Mouse (Mus musculus) testis, adult 2 months (tissue): ENCODE results near the gene Glp2r. TPM values are rescaled to one million over a fixed set of nuclear protein-coding genes. Genes with fewer than 3 reads are reported as not detected.

Experiments used
- H3K27ac ChIP-seq: fragments of 200-500 bp; 2 replicates; pipeline ENCODE4 v1.5.1; 2012; ENCODE audit warnings: low read depth, low read length; ENCODE audit not compliant: control insufficient read depth, insufficient read depth
- H3K27me3 ChIP-seq: fragments of 200-500 bp; 2 replicates; pipeline ENCODE4 v1.6.1; 2012; ENCODE audit warnings: mild to moderate bottlenecking, low read length, moderate library complexity; ENCODE audit not compliant: control insufficient read depth, insufficient read depth
- H3K36me3 ChIP-seq: fragments of 200-500 bp; 2 replicates; pipeline ENCODE4 v1.6.1; 2012; ENCODE audit warnings: mild to moderate bottlenecking, low read length; ENCODE audit not compliant: control insufficient read depth, insufficient read depth
- H3K4me1 ChIP-seq: fragments of 200-500 bp; 2 replicates; pipeline ENCODE4 v1.6.1; 2012; ENCODE audit warnings: low read length; ENCODE audit not compliant: control insufficient read depth, insufficient read depth
- H3K4me3 ChIP-seq: fragments of 200-500 bp; 2 replicates; pipeline ENCODE4 v1.5.1; 2012; ENCODE audit warnings: low read depth, mild to moderate bottlenecking, low read length, moderate library complexity, mixed read lengths; ENCODE audit not compliant: control insufficient read depth
- CTCF ChIP-seq: fragments of 200-500 bp; IDR thresholded peaks from 2 replicates; pipeline ENCODE4 v1.5.1; 2012; ENCODE audit warnings: low read depth, mild to moderate bottlenecking, inconsistent platforms, low read length, moderate library complexity; ENCODE audit not compliant: control insufficient read depth, insufficient read depth, insufficient replicate concordance
- POLR2A ChIP-seq: fragments of 200-500 bp; IDR thresholded peaks from 2 replicates; pipeline ENCODE4 v1.6.1; 2012; ENCODE audit warnings: low read depth, mild to moderate bottlenecking, inconsistent platforms, low read length, moderate library complexity; ENCODE audit not compliant: control insufficient read depth
- polyA plus RNA-seq: library from polyadenylated mRNA; depleted of rRNA; stranded (reverse); fragments of >200 nt; gene quantifications from 2 replicates; pipeline ENCODE4 v1.2.3, GENCODE M21; 2012

Glp2r gene
- polyA plus RNA-seq, 1 experiment = 0.73 TPM

DNA sequence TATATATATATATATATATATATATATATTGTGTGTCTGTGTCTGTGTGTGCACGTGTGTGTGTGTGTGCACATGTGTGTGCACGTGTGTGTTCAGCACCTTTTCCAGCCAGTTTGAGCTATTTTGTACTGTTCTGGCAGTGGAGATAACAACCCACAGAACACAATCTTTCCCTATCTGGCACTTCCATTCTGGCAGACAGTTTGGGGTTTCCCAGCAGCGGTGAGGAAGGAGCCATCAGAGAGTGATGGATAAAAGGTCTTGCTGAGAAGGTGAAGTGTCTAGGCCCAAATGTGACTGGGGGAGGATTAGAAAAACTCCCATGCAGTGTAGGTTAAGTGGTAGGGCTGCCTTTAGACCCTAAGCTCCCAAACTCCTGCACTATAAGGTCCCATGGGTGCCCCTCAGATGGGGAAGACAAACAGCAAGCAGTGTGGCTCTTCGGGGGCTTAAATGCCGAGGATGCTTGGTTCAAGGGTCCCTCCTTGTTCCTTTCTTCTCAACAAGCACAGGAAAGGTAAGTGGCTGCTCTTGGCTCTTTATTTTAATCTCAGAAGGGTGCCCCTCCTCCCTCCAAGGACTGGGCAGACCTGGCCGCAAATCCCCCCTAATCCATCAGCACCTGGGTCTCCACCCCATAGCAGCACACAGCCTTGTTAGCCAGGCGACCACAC, 76.1 kb downstream of the Glp2r start, which contains the start of gene Rcvrn:
Rcvrn (plus strand) TSS at position 624 of the 674 bp plus-strand sequence.
- Histone ChIP-seq H3K27me3 (no peaks in the 10 kb centered on the region), H3K27ac (no peak within 1 kb of the TSS), H3K4me1 (peaks cover 8% of the 10 kb centered on the region), H3K4me3 (peak within 1 kb of the TSS; percentile 7), H3K36me3 (no peaks in the 10 kb centered on the region)
- TF ChIP-seq POLR2A (no peak), CTCF (no peak)

DNA sequence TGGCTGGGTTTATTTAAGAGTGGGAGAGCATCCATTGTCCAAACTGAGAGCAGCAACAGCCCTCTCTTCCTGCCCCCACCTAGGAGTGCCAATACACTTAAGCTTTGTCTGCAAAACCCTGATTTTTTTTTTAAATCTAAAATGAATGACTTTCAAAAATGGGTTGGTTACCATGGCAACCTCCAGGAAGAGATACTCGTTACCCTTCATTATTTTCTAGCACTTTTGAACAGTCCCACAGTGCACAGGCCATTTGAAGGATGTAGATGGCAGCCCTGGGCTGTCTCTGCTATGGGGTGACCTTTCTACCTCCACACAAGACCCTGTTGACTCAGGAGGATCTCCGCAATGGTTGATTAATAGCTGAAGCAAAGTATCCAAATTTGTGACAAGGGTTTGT, 84.8 kb downstream of the Glp2r start:
- Histone ChIP-seq H3K4me3 (no peak overlapping the region), H3K27me3 (no peaks in the 10 kb centered on the region), H3K36me3 (no peaks in the 10 kb centered on the region), H3K27ac (no peak overlapping the region), H3K4me1 (peaks cover 3% of the 10 kb centered on the region)
- TF ChIP-seq CTCF (no peak), POLR2A (no peak)

DNA sequence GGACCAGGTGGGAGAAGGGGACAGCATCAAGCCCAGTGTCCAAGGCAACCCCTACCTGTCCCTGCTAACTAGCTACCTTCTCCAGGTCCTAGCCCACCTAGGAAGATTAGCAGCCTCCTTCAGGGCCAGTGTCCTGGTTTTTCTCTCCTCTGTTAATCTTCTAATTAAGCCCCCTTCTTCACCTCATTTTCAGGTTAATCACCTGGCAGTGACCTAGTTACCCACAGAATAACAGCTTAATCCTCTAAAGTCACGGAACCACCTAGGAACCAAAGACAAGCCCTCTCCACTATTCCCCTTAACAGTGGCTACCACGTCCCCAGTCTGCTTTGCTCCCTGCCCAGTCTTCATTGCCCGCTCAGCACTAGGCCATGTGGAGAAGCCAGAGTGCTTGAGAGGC, 89.1 kb downstream of the Glp2r start:
- no peaks in the 10 kb centered on the region for H3K36me3 ChIP-seq
- no peaks in the 10 kb centered on the region for H3K27me3 ChIP-seq
- no peak overlapping the region for H3K4me3 ChIP-seq
- no peak overlapping the region for H3K27ac ChIP-seq
- TF ChIP-seq CTCF = no peak
- no peak for TF ChIP-seq POLR2A
- H3K4me1 ChIP-seq = peaks cover 3% of the 10 kb centered on the region

DNA sequence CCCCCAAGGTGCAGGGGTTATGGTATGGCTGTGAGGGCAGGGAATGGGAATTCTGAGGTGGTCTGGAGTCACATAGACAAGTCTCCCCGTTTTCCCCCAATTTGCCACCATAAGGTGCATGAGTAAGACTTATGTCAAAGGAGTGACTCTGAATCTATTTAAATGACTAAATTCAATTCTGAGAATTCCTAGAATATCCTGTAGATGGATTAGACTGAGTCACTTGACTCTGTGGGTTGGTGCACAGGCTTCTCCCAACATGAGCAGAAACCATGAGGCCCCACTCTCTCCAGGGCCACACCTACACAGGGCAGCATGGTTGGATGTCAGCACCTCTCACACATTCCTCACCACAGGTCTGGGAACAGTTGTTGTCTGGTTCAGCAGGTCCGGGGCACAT, 91.0 kb downstream of the Glp2r start:
- Histone ChIP-seq H3K27ac (no peak overlapping the region), H3K36me3 (no peaks in the 10 kb centered on the region), H3K4me1 (peaks cover 3% of the 10 kb centered on the region), H3K27me3 (no peaks in the 10 kb centered on the region), H3K4me3 (no peak overlapping the region)
- TF ChIP-seq POLR2A (no peak), CTCF (no peak)

DNA sequence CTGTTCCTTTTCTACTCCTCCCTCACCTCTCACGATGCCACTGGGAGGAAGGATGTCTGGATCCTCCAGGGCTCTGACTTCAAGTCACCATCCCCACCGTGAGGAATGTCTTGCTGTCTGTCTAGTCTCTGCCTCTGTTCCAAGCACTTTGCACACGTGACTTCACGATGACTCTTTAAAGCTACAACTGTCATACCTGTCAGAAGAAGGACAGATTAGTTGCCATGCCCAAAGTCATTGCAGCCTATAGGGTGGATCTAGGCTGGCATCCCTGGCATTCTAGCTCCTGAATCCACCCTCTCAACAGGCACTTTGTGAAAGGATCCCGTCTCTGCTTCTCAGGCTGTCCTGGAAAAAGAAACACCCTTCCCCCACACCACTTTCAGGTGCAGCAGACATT, 91.7 kb downstream of the Glp2r start:
- Histone ChIP-seq H3K27ac (no peak overlapping the region), H3K36me3 (no peaks in the 10 kb centered on the region), H3K4me3 (no peak overlapping the region), H3K4me1 (peaks cover 3% of the 10 kb centered on the region), H3K27me3 (no peaks in the 10 kb centered on the region)
- TF ChIP-seq POLR2A = no peak

DNA sequence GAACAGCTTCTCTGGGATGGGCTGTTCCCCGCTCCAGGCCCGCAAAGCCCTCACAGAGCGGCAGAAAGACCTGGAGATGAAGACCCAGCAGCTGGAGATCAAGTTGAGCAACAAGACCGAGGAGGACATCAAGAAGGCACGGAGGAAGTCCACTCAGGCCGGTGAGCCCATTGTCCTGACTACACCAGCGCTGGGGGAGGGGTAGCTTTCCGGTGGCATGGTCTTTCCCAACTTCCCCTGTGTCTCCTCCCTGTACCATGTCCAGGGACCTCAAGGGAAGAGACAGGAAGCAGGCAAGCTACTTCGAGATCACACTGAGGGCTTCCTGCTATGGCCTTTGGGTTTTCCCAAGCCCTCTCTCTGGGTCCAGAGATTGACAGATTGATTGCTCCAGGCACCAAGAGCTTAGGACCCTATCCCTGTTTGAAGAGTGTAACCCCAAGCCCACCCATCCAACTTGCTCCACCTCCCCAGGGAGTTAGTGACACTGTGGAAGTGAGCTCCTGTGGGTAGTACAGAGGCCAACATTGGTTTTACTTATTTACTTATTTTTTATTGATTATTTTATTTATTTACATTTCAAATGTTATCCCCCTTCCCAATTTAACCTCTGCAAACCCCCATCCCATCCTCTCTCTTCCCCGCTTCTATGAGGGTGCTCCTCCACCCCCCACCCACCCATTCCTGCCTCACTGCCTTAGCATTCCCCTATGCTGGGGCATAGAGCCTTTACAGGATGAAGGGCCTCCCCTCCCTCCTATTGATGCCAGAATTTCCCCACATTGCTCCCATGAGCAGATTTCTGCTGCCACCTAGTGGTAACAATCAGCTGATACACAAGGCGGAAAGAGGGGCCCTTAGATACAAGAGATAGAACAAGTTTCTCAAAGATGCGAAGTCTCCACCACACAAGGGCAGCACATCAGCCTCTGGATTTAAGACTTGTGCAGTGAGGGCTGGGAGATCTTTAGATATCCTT, 95.1 kb downstream of the Glp2r start:
- no peaks in the 10 kb centered on the region for H3K4me1 ChIP-seq
- no peaks in the 10 kb centered on the region for H3K36me3 ChIP-seq
- no peak overlapping the region for H3K27ac ChIP-seq
- no peak for TF ChIP-seq POLR2A
- peak; percentile 59; the same call in 1 of the 2 replicates for TF ChIP-seq CTCF
- no peak overlapping the region for H3K4me3 ChIP-seq
- no peaks in the 10 kb centered on the region for H3K27me3 ChIP-seq

DNA sequence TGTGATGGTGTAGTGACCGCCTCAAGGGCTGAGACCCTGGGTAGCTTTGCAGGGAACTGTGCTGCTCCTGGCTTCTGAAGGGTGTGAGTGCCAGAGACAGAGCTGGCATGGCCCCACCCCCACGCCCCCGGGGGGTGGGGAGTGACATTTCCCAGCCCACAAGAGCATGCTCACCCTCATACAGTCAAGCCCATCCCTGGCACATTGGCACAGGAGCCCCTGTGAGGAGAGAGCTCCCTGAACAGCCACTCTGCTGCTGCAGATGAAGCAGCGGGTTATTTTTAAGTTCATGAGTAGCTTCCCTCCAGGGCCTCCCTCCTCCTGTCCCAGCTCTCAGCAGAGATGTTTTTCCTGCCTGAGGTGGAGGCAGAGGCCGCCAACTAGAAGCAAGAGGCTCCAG, 98.8 kb downstream of the Glp2r start:
- Histone ChIP-seq H3K4me1 (no peaks in the 10 kb centered on the region), H3K36me3 (no peaks in the 10 kb centered on the region), H3K27ac (no peak overlapping the region), H3K4me3 (no peak overlapping the region), H3K27me3 (no peaks in the 10 kb centered on the region)
- TF ChIP-seq CTCF = no peak
- no peak for TF ChIP-seq POLR2A
